Mouse (Mus musculus) thymus, adult 2 months (tissue): ENCODE measurements around the gene Prom1. TPM values are rescaled to one million over a fixed set of nuclear protein-coding genes. Genes with fewer than 3 reads are reported as not detected.

Source experiments
- DNase-seq: peaks from one replicate; pipeline ENCODE4 v3.0.0; 2021
- H3K27ac ChIP-seq: fragments of 200-500 bp; 2 replicates; pipeline ENCODE4 v1.5.1; 2012; ENCODE audit warnings: low read length, control low read depth; ENCODE audit not compliant: control insufficient read depth, insufficient read depth
- H3K27me3 ChIP-seq: fragments of 200-500 bp; 2 replicates; pipeline ENCODE4 v1.6.1; 2012; ENCODE audit warnings: mild to moderate bottlenecking, low read length, moderate library complexity, mixed read lengths; ENCODE audit not compliant: control insufficient read depth, insufficient read depth
- H3K36me3 ChIP-seq: fragments of 200-500 bp; 2 replicates; pipeline ENCODE4 v1.6.1; 2012; ENCODE audit warnings: mild to moderate bottlenecking, low read length, moderate library complexity; ENCODE audit not compliant: control insufficient read depth, insufficient read depth
- H3K4me1 ChIP-seq: fragments of 200-500 bp; replicated peaks from 2 replicates; pipeline ENCODE4 v1.6.1; 2012; ENCODE audit warnings: low read length; ENCODE audit not compliant: control insufficient read depth, insufficient read depth
- H3K4me3 ChIP-seq: fragments of 200-500 bp; 2 replicates; pipeline ENCODE4 v1.5.1; 2012; ENCODE audit warnings: mild to moderate bottlenecking, low read length, control low read depth, moderate library complexity; ENCODE audit not compliant: control insufficient read depth, insufficient read depth
- CTCF ChIP-seq: fragments of 200-500 bp; IDR thresholded peaks from 2 replicates; pipeline ENCODE4 v1.5.1; 2012; ENCODE audit warnings: mild to moderate bottlenecking, control low read depth, low read length, moderate library complexity, borderline replicate concordance; ENCODE audit not compliant: control insufficient read depth, poor library complexity, insufficient read depth; ENCODE audit errors: extremely low read depth
- POLR2A ChIP-seq: fragments of 200-500 bp; IDR thresholded peaks from 2 replicates; pipeline ENCODE4 v1.6.1; 2012; ENCODE audit warnings: mild to moderate bottlenecking, low read length, control low read depth, moderate library complexity; ENCODE audit not compliant: control insufficient read depth, poor library complexity, insufficient read depth; ENCODE audit errors: extremely low read depth
- WGBS: fragments of 180-500 bp; shearing (Covaris S2); methylation state at CpG from one replicate; pipeline ENCODE4 v1.1.7; 2018; 5-methylcytosine and 5-hydroxymethylcytosine counted together
- polyA plus RNA-seq: library from polyadenylated mRNA; depleted of rRNA; stranded (reverse); fragments of >200 nt; gene quantifications from 2 replicates; pipeline ENCODE4 v1.2.3, GENCODE M21; 2012; rRNA removed

Gene Prom1
- polyA plus RNA-seq, 1 experiment: 0.66 TPM

GRCm38 (mm10) chr5:43953241-43953640 lies 148.6 kb downstream of the Prom1 start:
- Histone ChIP-seq H3K27me3 (no peaks in the 10 kb centered on the region), H3K4me3 (no peak overlapping the region), H3K36me3 (no peaks in the 10 kb centered on the region), H3K4me1 (peaks cover 5% of the 10 kb centered on the region), H3K27ac (no peak overlapping the region)
- no peak for DNase-seq
- no peak for TF ChIP-seq POLR2A
- 100% methylated on average over 1 of the region's 1 CpGs for WGBS

- no peak for TF ChIP-seq CTCF
- TF ChIP-seq POLR2A: no peak
- Histone ChIP-seq H3K4me3 (no peak overlapping the region), H3K27me3 (no peaks in the 10 kb centered on the region), H3K36me3 (no peaks in the 10 kb centered on the region), H3K27ac (peak overlapping the region; percentile 29; the same call in 1 of the 2 replicates), H3K4me1 (peaks cover 15% of the 10 kb centered on the region)
- 8% methylated on average over 8 of the region's 8 CpGs for WGBS
- peak; percentile 23 for DNase-seq
Observed at GRCm38 (mm10) chr5:43948748-43949275, 153.0 kb downstream of the Prom1 start.

- under 1% methylated on average over 27 of the region's 27 CpGs for WGBS
- Histone ChIP-seq H3K27ac (peak overlapping the region; percentile 0; the same call in 1 of the 2 replicates), H3K4me1 (peaks cover 15% of the 10 kb centered on the region), H3K4me3 (peak overlapping the region; percentile 35), H3K27me3 (no peaks in the 10 kb centered on the region), H3K36me3 (no peaks in the 10 kb centered on the region)
- peak; percentile 79 for DNase-seq
- TF ChIP-seq CTCF (no peak), POLR2A (no peak)
Observed at GRCm38 (mm10) chr5:43948111-43948743, 153.6 kb downstream of the Prom1 start.

GRCm38 (mm10) chr5:43947330-43947977 lies 154.4 kb downstream of the Prom1 start:
- Histone ChIP-seq H3K36me3 (no peaks in the 10 kb centered on the region), H3K27me3 (no peaks in the 10 kb centered on the region), H3K4me1 (peaks cover 15% of the 10 kb centered on the region), H3K27ac (no peak overlapping the region), H3K4me3 (no peak overlapping the region)
- TF ChIP-seq POLR2A: no peak
- no peak for TF ChIP-seq CTCF
- peak; percentile 18 for DNase-seq
- WGBS: 11% methylated on average over 9 of the region's 9 CpGs

Other genes starting within 250 kb of the Prom1 start
- gene Cd38, start 233.5 kb downstream of the Prom1 start, polyA plus RNA-seq: 6.6 and 7.4 TPM in 2 replicates
- 1.9 and 2.5 TPM in 2 replicates for gene Gm7879, start 188.9 kb downstream of the Prom1 start, polyA plus RNA-seq
- gene Fgfbp1, start 120.3 kb downstream of the Prom1 start, polyA plus RNA-seq: 0.69 and 0.78 TPM in 2 replicates
- 204 and 242 TPM in 2 replicates for gene Tapt1, start 124.6 kb upstream of the Prom1 start, polyA plus RNA-seq